Mouse (Mus musculus) layer of hippocampus, postnatal 10 days (tissue): ENCODE measurements around the gene Ppef2. TPM values are rescaled to one million over a fixed set of nuclear protein-coding genes. Genes with fewer than 3 reads are reported as not detected.

Experiments
- DNase-seq, 2 experiments: peaks; one replicate each; pipeline ENCODE4 v3.0.0; 2021; ENCODE audit warnings: low spot score in 2 of 2
- long read RNA-seq: library from polyadenylated mRNA; stranded (forward); transcript quantifications from one replicate; pipeline ENCODE4 v2.0.0, GENCODE M21; 2023
- total RNA-seq, 2 experiments: library from RNA; stranded (reverse); gene quantifications; 2 replicates each; pipeline ENCODE4 v1.2.3; 2021

The Ppef2 gene
- under 1 TPM in 1 of 2 experiments, not detected in 1; 0.40 TPM for total RNA-seq
- long read RNA-seq, partial matches to known transcripts: 0 of 2 reads
- long read RNA-seq, other reads (novel, unspliced or antisense): 2 of 2 reads

GRCm38 (mm10) chr5:92256218-92256617 lies at the start of gene Ppef2:
Gene Ppef2 (minus strand): TSS chr5:92256278.
- DNase-seq: no peak

- DNase-seq: no peak
Measured at GRCm38 (mm10) chr5:92304291-92304690, 48.2 kb upstream of the Ppef2 start.

GRCm38 (mm10) chr5:92302149-92302840 lies 46.2 kb upstream of the Ppef2 start:
- no peak for DNase-seq

- no peak for DNase-seq
Measured at GRCm38 (mm10) chr5:92294525-92294924, 38.4 kb upstream of the Ppef2 start.

GRCm38 (mm10) chr5:92291652-92292414 lies 35.8 kb upstream of the Ppef2 start:
- DNase-seq: no peak

GRCm38 (mm10) chr5:92287840-92288239 lies 31.8 kb upstream of the Ppef2 start:
- no peak for DNase-seq

GRCm38 (mm10) chr5:92283107-92283506 lies 27.0 kb upstream of the Ppef2 start:
- DNase-seq: no peak

GRCm38 (mm10) chr5:92282571-92282970 lies 26.5 kb upstream of the Ppef2 start:
- peak; percentile 25 to 42 for DNase-seq

- no peak for DNase-seq
Measured at GRCm38 (mm10) chr5:92278942-92279537, 23.0 kb upstream of the Ppef2 start.

GRCm38 (mm10) chr5:92277437-92278394 lies 21.6 kb upstream of the Ppef2 start, which contains the start of gene Naaa:
Gene Naaa (minus strand): TSS chr5:92278170.
- DNase-seq: peak; percentile 71 to 78

- no peak for DNase-seq
Measured at GRCm38 (mm10) chr5:92270496-92270895, 14.4 kb upstream of the Ppef2 start.

- peak; percentile 80 to 82 for DNase-seq
Measured at GRCm38 (mm10) chr5:92263761-92264359, 7.8 kb upstream of the Ppef2 start.

GRCm38 (mm10) chr5:92262646-92263045 lies 6.6 kb upstream of the Ppef2 start:
- DNase-seq: no peak

GRCm38 (mm10) chr5:92254476-92254875 lies 1.6 kb downstream of the Ppef2 start:
- no peak for DNase-seq

GRCm38 (mm10) chr5:92252797-92253343 lies 3.2 kb downstream of the Ppef2 start:
- peak; percentile 33 to 39 for DNase-seq

- DNase-seq: no peak
Measured at GRCm38 (mm10) chr5:92252031-92252430, 4.0 kb downstream of the Ppef2 start.

- DNase-seq: no peak
Measured at GRCm38 (mm10) chr5:92248614-92249013, 7.5 kb downstream of the Ppef2 start.

- DNase-seq: no peak
Measured at GRCm38 (mm10) chr5:92245483-92245882, 10.6 kb downstream of the Ppef2 start.

GRCm38 (mm10) chr5:92244900-92245299 lies 11.2 kb downstream of the Ppef2 start:
- DNase-seq: no peak

GRCm38 (mm10) chr5:92240769-92241168 lies 15.3 kb downstream of the Ppef2 start:
- DNase-seq: no peak
